Mouse (Mus musculus) gastrocnemius, postnatal 14 days (tissue): ENCODE measurements at regions not wholly inside any gene's neighbourhood (a gene's known extent, or its start where the extent isn't known, plus 50 kb on each side); places are given as distances from the start of the nearest gene placed in this dataset.

Source experiments
- DNase-seq: peaks from one replicate; pipeline ENCODE4 v3.0.0; 2021; ENCODE audit warnings: mixed read lengths
- intact Hi-C: fragments of 180-260 bp; cut with DNase I; formaldehyde crosslinking; loops from one replicate; pipeline ENCODE4 v1.15.1; 2025; ENCODE audit warnings: low total_unique reads

DNA sequence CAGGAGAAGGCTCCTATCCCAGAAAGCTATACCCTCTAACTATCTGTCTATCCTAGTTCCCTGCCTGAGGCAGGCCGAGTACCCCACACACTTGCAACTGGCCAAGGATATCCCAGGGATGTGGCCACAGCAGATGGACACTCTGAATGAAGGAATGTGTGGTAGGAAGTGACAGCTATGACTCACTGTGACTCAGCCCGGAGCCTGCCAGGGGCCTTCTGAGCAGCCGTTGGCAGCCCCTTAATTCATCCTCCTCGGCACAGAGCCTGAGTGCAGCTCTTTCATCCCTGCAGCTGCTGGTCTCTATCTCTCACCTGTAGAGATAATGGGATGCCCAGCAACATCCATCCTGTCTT, 101.4 kb downstream of the 1810010D01Rik start:
- DNase-seq: peak; percentile 70
- intact Hi-C loops: no loop called here

DNA sequence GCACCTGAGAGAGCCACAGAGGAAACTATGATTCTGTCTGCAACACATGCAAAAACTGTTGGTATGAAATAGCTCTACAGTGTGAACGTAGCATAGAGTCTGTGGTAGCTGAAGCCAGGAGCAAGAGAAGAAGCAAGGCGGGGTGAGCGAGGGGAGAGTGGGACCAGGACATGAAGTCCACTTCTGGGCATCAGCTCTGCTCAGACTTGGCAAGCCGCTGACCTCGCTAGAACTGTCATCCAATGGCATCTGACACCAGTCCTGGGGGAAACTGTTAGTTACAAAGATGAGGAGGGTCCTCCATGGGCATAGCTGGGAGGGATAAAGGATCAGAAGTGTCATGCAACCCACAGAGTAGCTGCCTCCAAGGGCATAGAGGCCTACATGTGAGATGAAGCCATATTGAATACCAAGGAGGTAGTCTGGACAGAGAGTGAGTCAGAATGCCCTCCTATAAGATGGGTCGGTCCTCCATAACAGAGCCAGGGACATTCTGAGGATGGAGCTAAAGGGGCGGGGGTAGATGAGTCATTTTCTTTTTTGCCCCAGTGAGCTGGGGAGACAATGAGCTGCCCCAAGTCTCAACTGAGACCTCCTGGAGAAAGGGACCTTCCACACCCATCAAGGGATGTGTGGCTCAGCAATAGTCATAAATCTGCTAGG, 102.0 kb downstream of the 1810010D01Rik start:
- intact Hi-C loops: no loop called here
- DNase-seq: no peak

DNA sequence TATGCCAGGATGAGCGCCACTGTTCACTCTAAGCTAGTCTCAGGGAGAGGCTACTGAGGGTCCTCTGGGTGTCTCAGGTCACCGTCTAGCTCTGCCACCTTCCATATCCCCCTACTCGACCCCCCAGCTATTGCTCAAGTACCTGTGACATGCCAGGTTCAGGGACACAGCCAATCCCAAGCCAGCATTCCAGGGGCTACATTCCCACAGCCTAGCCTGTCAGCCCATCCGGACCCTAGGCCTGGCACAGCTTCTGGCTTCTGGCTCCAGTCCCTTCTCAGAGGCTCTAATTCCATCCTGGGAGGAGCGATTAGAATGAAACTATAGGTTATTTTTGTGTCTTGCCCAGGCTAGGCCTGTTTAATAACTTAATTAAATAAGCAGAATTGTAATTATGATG, 105.2 kb downstream of the 1810010D01Rik start:
- intact Hi-C loops: no loop called here

DNA sequence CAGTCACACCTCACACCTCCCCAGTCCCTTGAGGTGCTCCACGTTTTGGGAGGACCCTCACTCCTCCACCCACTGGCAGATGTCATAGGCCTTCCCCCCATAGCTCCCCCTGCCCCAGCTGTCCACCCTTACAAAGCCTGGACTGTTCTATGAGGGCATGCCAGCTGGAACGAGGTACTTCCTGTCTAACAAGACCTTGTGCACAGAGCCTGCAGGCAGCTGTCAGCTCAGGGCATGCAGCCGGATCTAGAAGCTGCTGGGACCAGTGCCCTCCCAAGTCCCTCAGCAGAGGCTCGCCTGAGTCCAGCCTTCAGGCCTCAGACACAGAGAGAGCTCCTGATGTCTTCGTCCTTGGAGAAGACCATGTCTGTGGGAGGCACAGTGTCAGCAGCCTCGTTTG, 105.7 kb downstream of the 1810010D01Rik start:
- DNase-seq: peak; percentile 81

More for the DNA sequence above, 105.2 kb downstream of the 1810010D01Rik start:
- no peak for DNase-seq

DNA sequence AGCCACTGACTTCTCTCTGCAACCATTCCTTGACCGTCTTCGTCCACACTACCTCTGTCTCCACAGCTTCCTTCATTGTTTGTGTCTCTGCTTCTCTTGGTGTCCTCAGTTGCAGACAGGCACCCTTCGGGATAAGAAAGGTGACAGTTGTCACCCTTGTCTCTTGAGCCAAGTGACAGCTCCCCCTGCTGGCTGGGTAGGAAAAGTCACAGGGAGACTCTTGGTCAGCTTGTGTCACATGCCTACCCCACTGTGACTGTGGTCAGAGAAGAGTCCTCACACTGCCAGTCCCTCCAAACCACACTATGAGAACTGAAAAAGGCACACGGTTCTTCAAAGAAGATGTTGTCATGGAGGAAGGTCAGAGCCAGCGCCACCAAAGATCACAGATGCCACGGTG, 109.6 kb downstream of the 1810010D01Rik start:
- intact Hi-C loops: no loop called here
- DNase-seq: no peak

More for the DNA sequence above, 105.7 kb downstream of the 1810010D01Rik start:
- intact Hi-C loops: no loop called here

DNA sequence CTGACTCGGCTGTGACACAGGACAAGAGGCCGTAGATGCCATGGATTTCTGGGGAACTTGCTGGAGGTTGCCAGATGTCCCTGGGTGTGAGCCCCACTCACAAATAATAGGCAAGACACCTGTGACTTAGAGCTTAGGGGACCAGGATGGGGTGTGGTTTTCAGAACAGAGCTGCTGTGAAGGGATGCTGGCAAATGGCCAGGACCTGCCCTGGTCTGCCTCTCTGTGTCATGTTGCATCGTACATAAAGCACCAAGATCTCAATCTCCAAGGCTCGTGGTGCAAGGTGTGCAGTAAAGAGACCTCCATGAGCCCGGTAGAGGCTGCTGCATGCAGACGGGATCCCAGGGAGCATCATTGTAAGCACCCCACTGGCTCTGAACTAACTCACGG, 113.8 kb downstream of the 1810010D01Rik start:
- no peak for DNase-seq
- intact Hi-C loops: no loop called here

DNA sequence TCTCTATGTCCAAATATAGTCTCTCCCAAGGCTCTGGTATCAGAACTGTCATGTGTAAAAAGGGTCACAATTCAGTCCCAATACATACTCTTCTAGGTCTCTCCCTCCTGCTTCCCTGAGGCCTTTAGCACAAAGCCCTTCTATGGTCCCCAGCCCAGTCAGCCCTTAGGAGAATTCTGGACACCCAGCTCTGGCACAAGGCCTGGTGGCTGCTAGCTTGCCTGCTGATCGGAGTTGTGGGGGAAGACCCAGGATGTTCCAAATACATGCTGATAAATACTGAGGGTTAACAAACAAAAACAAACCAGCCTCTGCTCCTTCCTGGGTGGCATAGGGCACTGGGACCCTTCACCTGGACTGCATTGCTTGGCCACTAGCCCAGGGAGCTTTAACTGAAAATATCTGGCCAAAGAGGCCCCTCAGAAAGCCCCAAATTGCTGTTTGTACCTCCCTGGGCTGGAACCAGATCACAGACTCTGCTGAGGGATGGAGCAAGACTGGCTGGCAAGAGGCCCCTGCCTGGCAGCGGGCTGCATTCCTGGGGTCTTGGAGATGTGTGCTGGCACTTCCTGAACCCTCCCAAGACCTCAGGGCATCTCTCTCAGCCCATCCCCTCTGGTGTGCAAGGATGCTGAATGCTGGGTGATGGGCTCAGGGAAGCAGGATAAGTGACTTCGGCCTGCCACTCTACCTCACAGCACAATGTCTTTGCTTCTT, 114.3 kb downstream of the 1810010D01Rik start:
- intact Hi-C loops: no loop called here

DNA sequence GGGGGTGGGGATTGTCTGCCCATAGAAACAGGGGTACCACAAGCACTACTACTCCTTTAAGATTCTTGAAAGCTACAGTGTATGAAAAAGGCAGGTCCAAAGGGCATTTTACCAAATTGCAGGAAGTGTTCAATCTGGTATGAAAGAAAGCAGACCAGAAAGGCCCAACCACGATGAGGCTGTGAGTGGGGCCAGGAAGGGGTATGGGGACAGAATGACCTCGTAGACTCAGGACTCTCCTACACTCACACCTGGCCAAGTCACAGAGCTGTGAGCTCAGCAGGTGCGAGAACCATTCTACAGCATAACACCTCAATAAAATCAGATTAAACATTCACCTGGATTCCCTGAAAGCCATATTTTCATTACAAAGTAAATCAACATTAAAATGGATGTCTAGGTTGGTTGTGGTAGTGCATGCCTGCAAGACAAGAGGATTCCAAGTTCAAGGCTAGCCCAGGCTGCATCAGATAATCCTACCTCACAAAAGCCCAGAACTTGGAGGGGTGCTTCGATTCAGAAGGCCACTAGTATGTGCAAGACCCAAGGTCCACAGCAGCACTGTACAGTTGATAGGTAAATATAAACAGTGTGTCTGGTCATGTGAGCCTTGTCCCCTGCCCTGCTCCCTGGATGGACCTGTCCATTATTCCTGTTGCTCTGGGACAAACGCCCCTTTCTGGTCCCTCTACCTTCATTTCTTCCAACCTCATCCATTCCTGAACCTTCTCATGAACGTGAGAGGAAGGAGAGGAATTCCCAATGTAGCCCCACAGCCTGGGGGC, 115.3 kb downstream of the 1810010D01Rik start:
- intact Hi-C loops: no loop called here
- DNase-seq: no peak

More for the DNA sequence above, 114.3 kb downstream of the 1810010D01Rik start:
- DNase-seq: no peak

DNA sequence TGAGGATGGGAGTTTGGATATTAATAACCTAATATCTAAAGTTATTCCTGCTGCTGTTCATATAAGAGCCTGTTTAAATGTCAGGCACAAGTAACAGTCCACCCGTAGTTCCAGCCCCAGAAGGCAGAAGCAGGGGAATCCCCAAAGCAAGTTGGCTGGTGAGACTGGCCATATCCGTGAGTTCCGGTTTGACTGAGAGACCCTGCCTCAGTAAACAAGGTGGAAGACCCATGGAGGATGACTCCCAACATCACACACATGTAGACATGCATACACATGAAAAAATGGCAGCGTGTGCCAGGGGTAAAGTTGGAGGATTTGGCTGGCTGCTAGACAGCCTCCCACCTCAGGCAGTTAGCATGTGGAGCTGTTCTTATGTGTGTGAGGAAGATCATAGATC, 117.1 kb downstream of the 1810010D01Rik start:
- DNase-seq: no peak
- intact Hi-C loops: no loop called here

DNA sequence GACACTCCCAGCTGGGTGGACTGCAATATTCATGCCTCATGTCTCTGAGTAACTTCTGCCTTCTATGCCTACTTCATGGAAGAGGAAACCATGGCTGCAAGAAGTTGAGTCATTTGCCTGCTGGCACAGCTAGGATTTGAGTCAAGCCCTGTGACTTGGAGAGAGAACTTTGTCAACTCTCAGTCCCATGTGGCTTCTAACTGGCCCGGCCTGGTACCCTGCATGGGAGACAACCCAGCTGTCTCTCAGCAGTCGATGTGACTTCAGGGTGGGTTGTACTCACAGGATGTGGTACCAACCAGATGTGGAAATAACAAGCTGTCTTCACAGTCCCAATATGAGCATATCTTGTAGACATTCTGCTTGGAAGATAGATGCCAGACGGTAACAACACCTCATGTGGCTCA, 118.6 kb downstream of the 1810010D01Rik start:
- intact Hi-C loops: no loop called here
- DNase-seq: no peak

DNA sequence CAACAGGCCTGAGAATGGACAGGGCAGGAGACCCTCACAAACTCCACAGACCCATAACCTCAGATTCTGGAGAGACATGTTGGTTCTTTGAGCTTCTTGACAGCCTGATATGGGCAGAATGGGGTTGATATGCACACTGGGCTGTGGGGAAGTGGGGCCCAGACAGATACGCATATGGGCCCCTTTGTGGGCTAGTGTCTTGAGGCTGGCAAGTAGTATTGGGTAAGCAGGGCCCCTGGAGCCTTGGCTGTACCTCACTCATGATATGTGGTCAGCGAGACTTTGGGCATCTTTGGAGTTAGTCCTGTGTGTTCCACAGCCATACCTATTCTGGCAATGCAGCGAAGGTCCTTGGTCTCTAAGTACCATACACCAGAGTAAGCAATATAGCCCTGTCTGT, 119.3 kb downstream of the 1810010D01Rik start:
- intact Hi-C loops: no loop called here
- no peak for DNase-seq

DNA sequence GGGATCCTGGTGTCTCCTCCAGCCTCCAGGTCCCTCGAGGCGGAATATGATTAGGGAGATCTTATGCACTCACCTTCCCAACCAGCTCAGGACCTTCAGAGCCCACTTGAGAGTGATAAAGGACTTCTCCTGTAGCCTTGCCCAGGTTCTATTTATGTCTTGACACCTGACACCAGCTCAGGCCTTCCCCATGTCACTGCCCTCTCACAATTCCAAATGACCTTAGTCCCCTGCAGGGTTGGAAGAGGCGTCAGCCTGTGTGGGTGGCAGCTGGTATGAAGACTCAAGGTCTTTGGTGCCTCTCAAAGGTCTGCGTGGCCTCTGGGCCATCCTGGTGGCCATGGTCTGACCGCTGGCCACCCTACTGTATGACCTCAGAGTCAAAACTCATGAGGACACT, 120.1 kb downstream of the 1810010D01Rik start:
- intact Hi-C loops: no loop called here
- no peak for DNase-seq

DNA sequence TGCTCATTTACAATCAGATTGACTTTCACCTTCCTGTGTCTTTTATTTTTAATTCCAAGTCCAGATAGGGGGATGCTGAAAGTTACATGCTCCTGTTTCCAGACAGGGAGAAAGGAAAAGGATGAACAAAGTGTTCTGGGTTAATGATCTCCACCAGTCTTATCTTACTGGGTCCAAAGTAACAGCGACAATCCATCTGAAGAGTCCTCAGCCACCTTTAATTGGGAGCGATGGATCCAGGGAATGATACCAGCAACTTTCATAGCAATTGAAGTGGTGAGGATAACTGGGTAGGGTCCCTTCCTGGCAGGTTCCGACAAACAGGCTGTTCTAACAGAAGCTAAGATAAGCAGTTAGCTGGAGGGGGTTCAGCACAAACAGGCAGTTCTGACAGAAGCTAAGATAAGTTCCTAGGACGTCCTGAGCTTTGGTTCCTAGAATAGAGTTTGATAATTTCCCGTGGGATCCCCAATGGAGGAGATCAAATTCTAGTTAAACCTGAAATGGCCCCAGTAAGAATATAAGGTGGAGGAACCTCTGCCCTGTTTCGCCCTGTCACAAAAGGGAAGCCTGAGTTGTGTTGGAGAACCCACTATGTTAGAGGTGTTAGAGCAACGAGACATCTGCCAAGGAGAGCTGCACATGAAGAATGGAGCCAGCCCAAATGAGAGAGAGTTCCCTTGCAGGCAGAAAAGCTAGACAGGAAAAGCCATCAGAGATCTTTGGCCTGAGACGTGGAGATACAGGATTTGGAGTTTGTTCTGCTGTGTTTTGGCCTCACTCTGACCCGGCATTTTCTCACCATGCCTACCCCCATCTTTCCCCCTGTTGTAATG, 124.8 kb downstream of the 1810010D01Rik start:
- intact Hi-C loops: no loop called here
- DNase-seq: no peak

DNA sequence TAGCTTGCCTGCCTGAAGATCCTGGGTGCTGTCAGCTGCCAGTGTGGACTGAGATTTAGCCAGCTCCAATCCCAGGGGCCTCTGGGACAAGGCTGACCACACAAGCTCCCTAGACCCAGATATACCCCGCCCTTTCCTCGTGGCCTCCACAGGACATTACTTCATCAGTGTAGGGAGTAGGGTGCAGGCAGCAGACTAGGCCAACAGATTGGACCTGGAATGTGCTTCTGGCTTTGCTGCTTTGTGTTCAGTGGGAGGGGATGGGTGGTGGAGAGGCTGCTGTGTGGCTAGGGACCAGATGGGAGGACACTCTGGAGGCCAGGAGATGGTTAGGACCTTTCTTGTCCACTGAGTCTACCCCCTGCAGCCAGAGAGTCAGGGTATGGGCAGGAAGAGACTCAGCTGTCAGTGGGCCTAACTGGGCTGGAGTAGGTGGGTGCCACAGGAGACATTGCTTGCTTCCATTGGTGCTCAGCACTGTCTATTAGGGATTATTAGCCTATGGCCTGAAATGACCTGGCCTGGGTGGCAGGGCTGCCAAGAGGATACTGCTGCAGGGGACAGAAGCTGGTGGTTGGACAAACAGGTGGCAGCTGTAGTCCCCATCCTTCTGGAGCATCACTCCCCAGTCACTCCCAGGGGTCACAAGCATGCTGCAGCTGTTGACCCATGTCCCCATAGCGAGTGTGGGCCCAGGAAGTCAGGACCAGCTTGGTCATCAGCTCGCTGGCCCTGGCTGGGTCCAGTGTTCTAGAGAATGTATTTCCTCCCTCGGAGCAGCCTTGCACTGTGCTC, 132.5 kb upstream of the Ccnd1 start:
- DNase-seq: peak; percentile 41
- intact Hi-C loops: no loop called here

DNA sequence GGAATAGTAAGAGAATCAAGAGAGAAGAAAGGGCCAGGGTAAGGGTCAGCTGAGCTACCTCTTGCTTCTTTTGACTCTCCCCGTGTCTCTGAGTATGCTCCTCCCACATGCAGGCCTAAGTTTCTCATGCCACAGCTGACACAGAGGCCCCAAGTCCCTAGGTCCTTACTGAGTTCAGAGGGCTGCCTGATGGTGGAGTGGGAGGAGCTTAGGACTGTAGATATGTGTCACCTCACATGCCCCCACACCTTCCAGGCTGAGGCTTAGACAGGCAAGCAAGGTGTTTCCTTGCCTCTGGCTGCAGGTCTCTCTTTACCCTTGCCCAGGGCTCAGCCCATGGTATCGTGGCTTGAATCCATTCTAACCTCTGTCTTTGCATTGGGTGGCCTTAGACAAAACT, 131.8 kb upstream of the Ccnd1 start:
- no peak for DNase-seq
- intact Hi-C loops: no loop called here

DNA sequence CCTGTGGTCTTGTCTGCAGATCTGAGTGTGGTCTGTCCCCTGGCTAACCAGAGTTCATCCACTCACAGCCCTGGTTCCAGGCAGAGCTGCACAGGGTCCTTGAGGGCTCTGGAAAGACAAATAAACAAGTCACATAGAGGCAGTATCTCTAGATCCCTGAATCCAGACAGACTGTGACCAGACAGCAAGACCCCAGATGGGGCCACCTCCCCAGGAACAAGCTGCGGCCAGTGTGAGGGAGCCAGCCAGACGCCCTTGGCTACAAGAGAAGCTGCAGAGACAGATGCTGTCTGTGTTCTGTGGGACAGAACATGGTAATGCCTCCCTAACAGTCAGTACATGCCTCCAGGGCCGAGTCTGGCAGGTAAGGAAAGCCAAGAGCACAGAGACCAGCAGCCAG, 127.6 kb upstream of the Ccnd1 start:
- DNase-seq: no peak
- intact Hi-C loops: no loop called here

DNA sequence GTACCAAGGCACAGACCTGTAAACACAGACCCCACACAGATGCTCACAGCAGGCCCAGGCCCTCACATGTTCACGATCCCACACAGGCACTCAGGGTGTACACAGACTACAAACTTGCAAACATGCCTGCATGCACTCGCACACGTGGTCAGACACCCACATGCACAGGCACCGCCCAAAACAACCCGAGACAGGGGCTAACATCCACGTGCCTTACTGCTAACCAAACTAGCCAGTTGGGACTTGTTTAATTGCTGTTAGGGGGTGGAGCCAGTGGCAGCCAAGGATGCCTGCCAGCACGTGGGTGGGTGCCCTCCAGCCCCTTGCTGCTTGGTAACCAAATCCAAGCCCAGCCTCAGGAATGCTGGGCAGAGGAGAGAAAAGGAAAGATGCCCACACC, 116.6 kb upstream of the Ccnd1 start:
- DNase-seq: no peak
- intact Hi-C loops: no loop called here

DNA sequence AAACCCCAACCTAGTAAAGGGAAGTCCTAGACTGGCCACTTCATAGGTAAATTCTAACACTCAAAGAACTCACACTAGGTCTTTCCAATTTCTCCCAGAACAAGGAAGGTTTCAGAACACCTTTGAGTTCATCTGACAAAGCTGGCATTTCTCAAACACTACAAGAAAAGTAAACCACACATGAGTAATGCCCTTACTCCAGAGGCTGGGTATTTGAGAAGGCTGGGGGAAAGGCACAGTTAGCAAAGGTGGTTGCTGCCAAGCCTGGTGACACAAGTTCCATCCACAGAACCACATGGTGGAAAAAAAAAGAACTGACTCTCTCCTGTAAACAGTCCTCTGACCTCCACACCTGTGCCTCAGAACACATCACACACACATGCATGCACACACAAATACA, 111.9 kb upstream of the Ccnd1 start:
- no peak for DNase-seq
- intact Hi-C loops: no loop called here

DNA sequence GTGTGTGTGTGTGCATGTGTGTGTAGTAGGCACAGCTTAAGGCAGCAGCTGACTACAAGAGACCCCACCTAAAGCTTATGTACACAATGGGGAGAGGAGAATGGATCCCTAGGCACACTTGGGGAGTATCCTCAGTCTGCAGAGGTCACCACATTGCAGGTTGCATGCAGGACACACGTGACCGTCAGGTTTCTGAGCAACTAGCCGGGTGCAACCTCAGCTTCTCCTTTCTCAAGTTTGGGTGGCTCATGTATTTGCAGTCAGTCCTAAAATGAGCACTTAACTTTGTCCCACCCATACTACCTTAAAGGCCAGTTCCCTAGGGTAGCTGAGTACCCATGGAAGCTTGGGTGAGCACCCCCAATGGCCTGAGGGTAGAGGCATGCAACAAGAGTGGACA, 111.0 kb upstream of the Ccnd1 start:
- intact Hi-C loops: no loop called here

More for the DNA sequence above, 111.0 kb upstream of the Ccnd1 start:
- DNase-seq: no peak
